Mouse (Mus musculus): Measurements from ENCODE around the gene Akap7.

- TF ChIP-seq CTCF (IDR thresholded peaks at IDR 0.05; ENCODE audit: low read depth, low read length) = no peak
- no peak for TF ChIP-seq POLR2A (IDR thresholded peaks at IDR 0.05; ENCODE audit: extremely low read depth, insufficient read depth, low read length)
Measured at GRCm38 (mm10) chr10:25157339-25157738, 150.3 kb downstream of the Akap7 start.

Data from liver, adult 2 months (tissue).